In the genomic region with DNA sequence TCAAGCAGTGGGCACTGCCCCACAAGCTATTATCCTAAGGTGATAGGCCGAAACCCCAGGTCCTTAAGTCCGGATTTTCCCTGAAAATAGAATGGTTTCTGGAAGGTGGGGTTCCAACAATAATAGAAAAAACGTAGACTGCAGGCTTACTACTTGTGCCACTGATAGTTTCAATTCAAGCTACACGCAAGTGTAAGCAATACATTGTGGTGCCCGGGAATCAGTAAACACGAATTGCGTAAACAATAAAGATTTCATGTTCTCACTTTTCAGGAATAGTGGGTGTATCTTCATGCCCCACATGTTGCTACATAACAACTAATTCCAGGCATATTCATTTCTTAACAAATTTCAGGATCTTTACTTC, we compare ENCODE assay signal across 8 mouse cellular contexts. TPM values are rescaled to one million over a fixed set of nuclear protein-coding genes. Genes with fewer than 3 reads are reported as not detected.
DNase-seq lines count a peak whose midpoint lies in the region; ATAC-seq and TF ChIP-seq lines count a peak whose summit lies in the region.

No protein-coding gene starts in this region.

- WGBS in liver, embryonic 11.5 days: 34% methylated on average over 7 of the region's 7 CpGs
- WGBS in stomach, postnatal 0 days: 25% methylated on average over 7 of the region's 7 CpGs

- TF ChIP-seq EP300 in stomach, postnatal 0 days (optimal IDR thresholded peaks at IDR 0.05): no peak

- no peak for TF ChIP-seq POLR2A in testis, adult 2 months (IDR thresholded peaks at IDR 0.05; ENCODE audit: control insufficient read depth, low read depth, low read length)

- H3K27me3 ChIP-seq in testis, adult 2 months (ENCODE audit: control insufficient read depth, insufficient read depth, low read length): no peaks in the 10 kb centered on the region
- H3K27me3 ChIP-seq in liver, embryonic 11.5 days (replicated peaks; ENCODE audit: control insufficient read depth, insufficient read depth, low read length): peaks cover 6% of the 10 kb centered on the region
- no peaks in the 10 kb centered on the region for H3K27me3 ChIP-seq in stomach, postnatal 0 days (ENCODE audit: control insufficient read depth, insufficient read depth, low read length)

- H3K4me3 ChIP-seq in gastrocnemius, adult 2 months: peak overlapping the region; percentile 86
- H3K4me3 ChIP-seq in testis, adult 2 months (ENCODE audit: control insufficient read depth, low read depth, low read length): peak overlapping the region; percentile 77
- H3K4me3 ChIP-seq in liver, embryonic 11.5 days (ENCODE audit: low read depth, low read length): peak overlapping the region; percentile 65
- H3K4me3 ChIP-seq in stomach, postnatal 0 days (ENCODE audit: low read depth, low read length): peak overlapping the region; percentile 52

- H3K4me2 ChIP-seq in liver, embryonic 11.5 days: peak overlapping the region; percentile 71
- H3K4me2 ChIP-seq in stomach, postnatal 0 days (replicated peaks; ENCODE audit: low read depth): peak overlapping the region; percentile 53

- no peak for TF ChIP-seq CTCF in gastrocnemius, adult 2 months (IDR thresholded peaks at IDR 0.05)
- no peak for TF ChIP-seq CTCF in testis, adult 2 months (IDR thresholded peaks at IDR 0.05; ENCODE audit: control insufficient read depth, insufficient read depth, insufficient replicate concordance, low read depth, low read length)
- no peak for TF ChIP-seq CTCF in stomach, postnatal 0 days (IDR thresholded peaks at IDR 0.05; ENCODE audit: low read depth)

- H3K4me1 ChIP-seq in testis, adult 2 months (ENCODE audit: control insufficient read depth, insufficient read depth, low read length): peaks cover 2% of the 10 kb centered on the region; the same call in 1 of the 2 replicates
- H3K4me1 ChIP-seq in liver, embryonic 11.5 days (replicated peaks; ENCODE audit: control insufficient read depth, insufficient read depth, low read length): no peaks in the 10 kb centered on the region
- no peaks in the 10 kb centered on the region for H3K4me1 ChIP-seq in stomach, postnatal 0 days (replicated peaks; ENCODE audit: control insufficient read depth, insufficient read depth)

- intact Hi-C loops in gastrocnemius, adult 2 months (cut with DNase I): loop anchor here (2.0 kb wide), 1 partner anchor 32 kb away; a partner anchor contains a TSS
- intact Hi-C loops in gastrocnemius, postnatal 36 days (cut with DNase I): no loop called here

- H3K27ac ChIP-seq in gastrocnemius, adult 2 months: peak overlapping the region; percentile 90
- H3K27ac ChIP-seq in testis, adult 2 months (ENCODE audit: control insufficient read depth, insufficient read depth, low read depth, low read length): no peak overlapping the region
- H3K27ac ChIP-seq in liver, embryonic 11.5 days (ENCODE audit: low read depth, low read length): no peak overlapping the region
- no peak overlapping the region for H3K27ac ChIP-seq in stomach, postnatal 0 days (replicated peaks)

- no peaks in the 10 kb centered on the region for H3K9me3 ChIP-seq in liver, embryonic 11.5 days (ENCODE audit: control insufficient read depth, low read length)
- H3K9me3 ChIP-seq in stomach, postnatal 0 days (ENCODE audit: control insufficient read depth, low read length): no peaks in the 10 kb centered on the region

- no peaks in the 10 kb centered on the region for H3K36me3 ChIP-seq in testis, adult 2 months (ENCODE audit: control insufficient read depth, insufficient read depth, low read length)
- H3K36me3 ChIP-seq in liver, embryonic 11.5 days (ENCODE audit: control insufficient read depth, insufficient read depth, low read length): no peaks in the 10 kb centered on the region
- H3K36me3 ChIP-seq in stomach, postnatal 0 days (ENCODE audit: control insufficient read depth, insufficient read depth, low read length): no peaks in the 10 kb centered on the region

- DNase-seq in gastrocnemius, adult 2 months: no peak
- DNase-seq in gastrocnemius, postnatal 36 days: no peak
- no peak for DNase-seq in testis, postnatal 14 days (ENCODE audit: low spot score)
- no peak for DNase-seq in liver, embryonic 11.5 days (ENCODE audit: low spot score)
- DNase-seq in stomach, postnatal 0 days (ENCODE audit: low spot score): no peak
- DNase-seq in yolk sac, embryonic 10.5 days (ENCODE audit: low spot score): no peak
- DNase-seq in layer of hippocampus, postnatal 14 days (ENCODE audit: low spot score in 2 of 2): no peak

- H3K9ac ChIP-seq in liver, embryonic 11.5 days (ENCODE audit: low read depth, low read length): no peak overlapping the region
- H3K9ac ChIP-seq in stomach, postnatal 0 days (ENCODE audit: low read length): no peak overlapping the region

- ATAC-seq in liver, embryonic 11.5 days (replicated peaks; ENCODE audit: low FRiP score): 0 out of 2 replicates have a peak, but pooled peaks have one; percentile 1
- ATAC-seq in stomach, postnatal 0 days (ENCODE audit: low FRiP score, low TSS enrichment): 0 out of 2 replicates have a peak, but pooled peaks have one; percentile 11

RNA-seq across cellular contexts. Expression of a gene that starts 0.4 kb away (rescaled TPM):
- 10 to 100 TPM; 27.3 to 29.5 TPM for total RNA-seq in gastrocnemius, adult 2 months (2021)
- 10 to 100 TPM; 27.9 to 28.5 TPM for total RNA-seq in gastrocnemius, postnatal 36 days (2021)
- polyA plus RNA-seq in testis, adult 2 months (2012; rRNA removed): 3.7 and 4.7 TPM in 2 replicates
- 31.7 and 33.1 TPM in 2 replicates for polyA plus RNA-seq in liver, embryonic 11.5 days (2014; fragmentation: Nextera tagmentation; extraction: Ambion mirVana)
- 35.7 and 40.0 TPM in 2 replicates for polyA plus RNA-seq in stomach, postnatal 0 days (2015; fragmentation: Nextera tagmentation; extraction: Ambion mirVana)
- 10 to 100 TPM; 76.8 to 82.5 TPM for total RNA-seq in layer of hippocampus, postnatal 14 days (2021)

RNA-seq across cellular contexts. Expression of a gene that starts 31.5 kb away (rescaled TPM):
- 100 to 1,000 TPM; 126 to 127 TPM for total RNA-seq in gastrocnemius, adult 2 months (2021)
- total RNA-seq in gastrocnemius, postnatal 36 days (2021): 100 to 1,000 TPM in 1 of 2 experiments, 10 to 100 TPM in 1; 95.6 to 116 TPM
- 7.0 and 7.3 TPM in 2 replicates for polyA plus RNA-seq in testis, adult 2 months (2012; rRNA removed)
- 2.0 and 2.5 TPM in 2 replicates for polyA plus RNA-seq in liver, embryonic 11.5 days (2014; fragmentation: Nextera tagmentation; extraction: Ambion mirVana)
- 0.91 and 0.97 TPM in 2 replicates for polyA plus RNA-seq in stomach, postnatal 0 days (2015; fragmentation: Nextera tagmentation; extraction: Ambion mirVana)
- 10 to 100 TPM; 16.7 to 17.2 TPM for total RNA-seq in layer of hippocampus, postnatal 14 days (2021)

RNA-seq across cellular contexts. Expression of a gene that starts 41.0 kb away (rescaled TPM):
- total RNA-seq in gastrocnemius, adult 2 months (2021): not detected
- total RNA-seq in gastrocnemius, postnatal 36 days (2021): not detected
- polyA plus RNA-seq in testis, adult 2 months (2012; rRNA removed): 45.9 and 68.4 TPM in 2 replicates
- not detected in 2 replicates for polyA plus RNA-seq in liver, embryonic 11.5 days (2014; fragmentation: Nextera tagmentation; extraction: Ambion mirVana)
- polyA plus RNA-seq in stomach, postnatal 0 days (2015; fragmentation: Nextera tagmentation; extraction: Ambion mirVana): not detected in 2 replicates
- not detected for total RNA-seq in layer of hippocampus, postnatal 14 days (2021)

RNA-seq across cellular contexts. Expression of a gene that starts 45.3 kb away (rescaled TPM):
- 1 to 10 TPM; 1.2 to 2.9 TPM for total RNA-seq in gastrocnemius, adult 2 months (2021)
- 1 to 10 TPM; 1.8 to 2.5 TPM for total RNA-seq in gastrocnemius, postnatal 36 days (2021)
- polyA plus RNA-seq in testis, adult 2 months (2012; rRNA removed): 0.44 and 0.69 TPM in 2 replicates
- 16.9 and 19.8 TPM in 2 replicates for polyA plus RNA-seq in liver, embryonic 11.5 days (2014; fragmentation: Nextera tagmentation; extraction: Ambion mirVana)
- 3.3 and 3.8 TPM in 2 replicates for polyA plus RNA-seq in stomach, postnatal 0 days (2015; fragmentation: Nextera tagmentation; extraction: Ambion mirVana)
- 1 to 10 TPM; 1.8 to 2.7 TPM for total RNA-seq in layer of hippocampus, postnatal 14 days (2021)

RNA-seq across cellular contexts. Expression of a gene that starts 46.0 kb away (rescaled TPM):
- not detected for total RNA-seq in gastrocnemius, adult 2 months (2021)
- not detected for total RNA-seq in gastrocnemius, postnatal 36 days (2021)
- not detected in 2 replicates for polyA plus RNA-seq in testis, adult 2 months (2012; rRNA removed)
- polyA plus RNA-seq in liver, embryonic 11.5 days (2014; fragmentation: Nextera tagmentation; extraction: Ambion mirVana): not detected in 2 replicates
- polyA plus RNA-seq in stomach, postnatal 0 days (2015; fragmentation: Nextera tagmentation; extraction: Ambion mirVana): not detected in 2 replicates
- total RNA-seq in layer of hippocampus, postnatal 14 days (2021): not detected

Comparison
In these comparisons a context has a peak if more than half of its experiments do, and no peak if none do; other contexts are left out.
1. RNA of a gene that starts 31.5 kb away (total RNA-seq): 126 to 127 TPM in gastrocnemius, adult 2 months and 95.6 to 116 TPM in gastrocnemius, postnatal 36 days; 16.7 to 17.2 TPM in layer of hippocampus, postnatal 14 days; every median in the first group is over 4 times any median in the second.
2. Peak in every context shown above with its lines, with median percentiles within 50 percentile points of each other: H3K4me3 ChIP-seq.